Mouse (Mus musculus) heart, postnatal 36 days (tissue): ENCODE data around the gene Yy1. TPM values are rescaled to one million over a fixed set of nuclear protein-coding genes. Genes with fewer than 3 reads are reported as not detected.

ENCODE experiments used
- DNase-seq, 2 experiments: peaks; one replicate each; pipeline ENCODE4 v3.0.0; 2021 to 2022
- intact Hi-C: fragments of 180-260 bp; cut with DNase I; formaldehyde crosslinking; loops from one replicate; pipeline ENCODE4 v1.15.1; 2025
- total RNA-seq, 2 experiments: library from RNA; stranded (reverse); gene quantifications; 2 replicates each; pipeline ENCODE4 v1.2.3; 2021

Gene Yy1
- 10 to 100 TPM; 38.3 to 42.7 TPM for total RNA-seq

DNA sequence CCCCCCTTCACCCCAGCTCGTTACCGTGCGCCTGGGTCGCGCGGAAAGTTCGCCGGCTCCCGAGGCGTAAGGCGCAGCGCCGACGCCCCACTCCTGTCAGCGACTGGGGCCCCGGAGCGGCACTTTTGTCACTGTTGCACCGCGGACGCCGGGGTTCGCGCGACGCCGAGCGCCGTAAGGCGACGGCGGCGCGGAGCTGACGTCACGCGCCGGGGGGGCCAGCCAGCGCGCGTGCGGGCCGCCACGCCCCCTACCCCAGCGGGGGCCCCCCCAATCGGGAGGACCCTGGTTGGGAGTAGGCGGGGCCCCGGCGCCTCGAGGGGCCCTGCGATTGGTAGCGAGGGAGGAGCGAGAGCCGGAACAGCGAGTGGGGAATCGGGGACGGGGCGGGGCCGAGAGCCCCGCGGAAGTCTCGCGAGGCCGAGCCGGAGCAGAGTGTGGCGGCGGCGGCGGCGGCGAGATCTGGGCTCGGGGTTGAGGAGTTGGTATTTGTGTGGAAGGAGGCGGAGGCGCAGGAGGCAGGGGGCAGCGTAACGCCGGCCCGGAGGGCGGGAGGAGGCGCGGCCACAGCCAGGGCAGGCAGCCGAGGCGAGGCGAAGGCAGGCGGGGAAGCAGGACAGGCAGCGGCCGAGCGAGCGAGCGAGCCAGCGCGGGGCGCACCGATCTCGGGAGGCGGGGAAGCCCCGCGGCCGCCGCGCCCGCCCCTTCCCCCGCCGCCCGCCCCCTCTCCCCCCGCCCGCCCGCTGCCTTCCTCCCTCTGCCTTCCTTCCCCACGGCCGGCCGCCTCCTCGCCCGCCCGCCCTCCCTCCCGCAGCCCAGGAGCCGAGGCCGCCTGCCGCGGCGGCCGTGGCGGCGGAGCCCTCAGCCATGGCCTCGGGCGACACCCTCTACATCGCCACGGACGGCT is at the start of gene Yy1:
TSS of gene Yy1 (plus strand) at position 428 of the 907 bp plus-strand sequence.
- intact Hi-C loops: loop anchor here (5.0 to 10.0 kb wide), 3 partner anchors 35 to 608 kb away; partner anchors contain the start of genes Wars and Wdr25
- peak; percentile 96 to 99 for DNase-seq

DNA sequence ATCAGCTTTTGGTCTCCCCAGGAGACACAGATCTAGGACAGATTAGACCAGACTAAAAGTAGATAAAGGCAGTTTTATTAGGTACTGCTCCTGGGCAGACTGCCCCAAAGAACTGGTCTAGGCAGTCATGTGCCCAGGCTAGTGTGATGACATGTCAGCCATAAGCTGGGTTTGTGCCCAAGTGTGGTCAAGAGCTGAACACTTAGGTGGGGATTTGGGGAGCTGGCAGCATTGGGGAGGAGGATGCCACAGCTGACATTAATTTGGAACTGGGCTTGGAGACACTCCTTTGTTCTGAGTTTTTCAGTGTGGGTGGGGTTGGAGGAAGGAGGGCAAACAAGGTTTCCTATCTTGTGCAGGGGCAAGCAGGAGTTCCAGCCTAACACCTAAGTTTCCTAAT is 46.8 kb upstream of the Yy1 start:
- DNase-seq: no peak
- intact Hi-C loops: no loop called here

DNA sequence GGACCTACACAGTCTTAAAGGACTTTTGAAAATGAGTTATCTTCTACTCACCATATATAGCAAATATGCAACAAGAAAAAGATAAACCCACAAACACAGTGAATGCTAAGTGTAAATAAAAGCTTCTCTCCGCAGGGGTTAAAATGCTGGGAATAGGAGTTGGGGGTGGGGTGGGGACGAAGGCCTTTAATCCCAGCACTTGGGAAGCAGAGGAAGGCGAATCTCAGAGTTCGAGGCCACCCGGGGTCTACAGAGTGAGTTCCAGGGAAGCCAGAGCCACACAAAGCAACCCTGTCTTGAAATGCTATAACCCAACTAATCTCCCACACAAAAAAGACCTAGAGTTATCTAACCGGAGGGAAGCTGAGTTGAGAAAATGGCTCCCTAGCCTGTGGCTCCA is 43.8 kb upstream of the Yy1 start:
- no peak for DNase-seq
- intact Hi-C loops: no loop called here

DNA sequence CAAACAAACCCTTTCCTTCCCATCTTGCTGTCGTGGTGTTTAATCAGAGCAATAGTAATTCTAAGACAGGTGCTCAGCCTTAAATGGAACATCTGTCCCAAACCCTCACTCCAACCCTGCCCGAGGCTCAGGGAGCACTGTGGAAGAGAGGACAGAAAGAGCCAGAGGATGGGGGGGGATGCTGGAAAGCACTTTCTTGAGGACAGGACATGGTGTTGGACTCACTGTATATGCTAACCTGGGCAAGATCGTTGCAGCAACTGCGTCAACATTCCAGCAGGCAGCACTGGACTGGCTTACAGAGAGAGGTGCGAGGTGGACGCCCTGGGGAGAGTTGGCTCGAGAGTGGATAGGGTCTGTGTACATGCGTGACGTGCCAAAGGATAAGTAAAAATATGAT is 43.3 kb upstream of the Yy1 start:
- DNase-seq: no peak
- intact Hi-C loops: no loop called here

DNA sequence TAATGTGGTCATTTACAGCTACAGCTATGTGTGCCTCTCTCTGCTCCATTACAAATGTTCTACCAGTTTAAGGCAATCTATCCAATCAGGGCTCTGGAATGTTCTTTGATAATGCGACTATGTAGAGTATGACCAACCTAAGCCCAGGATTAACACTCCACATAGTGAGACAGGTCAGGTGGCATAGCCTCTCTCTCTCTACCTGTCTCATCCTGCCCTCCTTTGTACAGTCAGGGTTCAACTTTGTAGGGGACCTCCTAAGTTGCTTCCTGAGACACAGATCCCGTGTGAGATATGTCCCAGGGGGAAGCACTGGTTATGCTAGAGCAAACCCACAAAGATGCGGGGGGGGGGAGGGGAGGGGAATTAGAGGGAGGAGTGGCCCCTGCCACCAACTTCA is 42.5 kb upstream of the Yy1 start:
- intact Hi-C loops: no loop called here
- no peak for DNase-seq

DNA sequence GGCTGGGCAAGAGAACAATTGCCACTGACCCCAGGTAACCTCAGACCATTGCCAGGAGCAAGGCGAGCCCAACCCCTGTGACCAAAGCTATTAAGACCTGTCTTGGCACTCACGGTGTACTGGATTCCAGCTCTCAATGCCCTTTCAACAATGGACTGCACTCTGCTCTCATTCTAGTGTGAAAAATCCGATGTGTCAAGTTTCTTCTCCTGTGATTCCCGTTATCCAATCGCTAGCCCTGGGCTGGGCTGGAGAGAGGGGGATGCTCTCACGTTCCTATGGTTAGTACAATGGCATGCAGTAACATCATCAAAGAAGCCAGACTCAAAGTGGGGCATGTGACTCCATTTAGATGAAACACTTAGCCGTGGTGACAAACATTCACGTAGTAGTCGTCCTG is 41.0 kb upstream of the Yy1 start:
- intact Hi-C loops: no loop called here
- no peak for DNase-seq

DNA sequence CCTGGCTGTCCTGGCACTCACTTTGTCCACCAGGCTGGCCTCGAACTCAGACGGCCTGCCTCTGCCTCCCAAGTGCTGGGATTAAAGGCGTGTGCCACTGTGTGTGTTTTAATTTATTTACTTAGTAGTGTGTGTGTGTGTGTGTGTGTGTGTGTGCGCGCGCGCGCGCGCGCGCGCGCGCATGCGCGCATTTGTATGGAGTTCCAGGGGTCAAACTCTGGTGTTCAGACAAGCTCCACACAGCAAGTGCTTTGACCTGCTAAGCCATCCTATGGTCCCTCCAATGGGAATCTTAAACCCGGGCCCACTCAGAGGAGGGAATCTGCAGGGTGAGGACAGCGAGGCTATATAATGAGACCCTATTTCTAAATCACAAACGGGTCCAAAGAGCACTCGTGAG is 37.6 kb upstream of the Yy1 start:
- intact Hi-C loops: loop anchor here (5.0 kb wide), 5 partner anchors 37 to 213 kb away; partner anchors contain the start of gene Yy1
- no peak for DNase-seq

DNA sequence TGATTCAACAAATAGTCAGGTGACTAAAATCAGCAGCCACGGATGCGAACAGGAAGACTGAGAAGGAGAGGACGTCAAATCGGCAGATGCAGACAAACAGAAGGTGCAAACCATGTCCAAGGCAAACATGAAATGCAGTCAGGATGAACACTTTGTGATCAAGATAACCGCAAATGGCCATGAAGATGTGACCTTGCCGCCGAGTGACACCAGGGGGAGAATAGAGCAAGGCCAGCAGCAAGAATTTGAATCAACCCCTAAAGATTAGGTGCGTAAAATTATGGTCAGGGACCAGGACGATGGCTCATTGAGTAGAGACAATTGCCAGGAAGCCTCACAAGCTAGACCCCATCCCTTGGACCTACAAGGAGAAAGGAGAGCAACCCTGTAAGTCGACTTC is 36.2 kb upstream of the Yy1 start:
- no peak for DNase-seq
- intact Hi-C loops: loop anchor here (5.0 kb wide), 5 partner anchors 36 to 214 kb away; partner anchors contain the start of gene Yy1

DNA sequence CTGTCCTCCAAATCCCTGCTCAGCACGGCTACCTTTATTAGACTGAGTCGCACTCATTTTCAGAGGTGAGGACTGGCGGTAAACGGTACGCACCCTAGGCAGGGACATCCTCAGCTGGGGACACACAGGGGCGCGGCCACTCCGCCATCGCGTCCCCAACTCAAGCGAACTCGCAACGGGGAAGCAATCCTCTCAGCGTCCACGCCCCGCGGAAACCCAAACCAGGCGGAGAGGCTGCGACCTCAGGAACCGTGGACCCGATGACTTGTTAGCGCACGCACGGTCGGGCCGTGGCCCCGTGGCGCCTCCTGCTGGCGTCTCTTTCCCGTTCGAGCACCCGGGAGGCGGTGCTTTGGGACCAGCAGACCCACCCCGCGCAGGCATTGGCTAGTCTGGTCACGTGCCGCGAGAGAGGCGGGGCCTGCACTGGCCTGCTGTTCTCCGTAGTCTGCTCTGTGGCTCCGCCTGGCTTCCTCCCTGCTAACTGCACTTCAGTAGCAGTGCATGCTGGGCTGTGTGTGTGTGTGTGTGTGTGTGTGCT is 35.0 kb upstream of the Yy1 start:
- intact Hi-C loops: loop anchor here (1.0 to 5.0 kb wide), 6 partner anchors 35 to 215 kb away; partner anchors contain the start of gene Yy1
- DNase-seq: peak; percentile 96 to 99

DNA sequence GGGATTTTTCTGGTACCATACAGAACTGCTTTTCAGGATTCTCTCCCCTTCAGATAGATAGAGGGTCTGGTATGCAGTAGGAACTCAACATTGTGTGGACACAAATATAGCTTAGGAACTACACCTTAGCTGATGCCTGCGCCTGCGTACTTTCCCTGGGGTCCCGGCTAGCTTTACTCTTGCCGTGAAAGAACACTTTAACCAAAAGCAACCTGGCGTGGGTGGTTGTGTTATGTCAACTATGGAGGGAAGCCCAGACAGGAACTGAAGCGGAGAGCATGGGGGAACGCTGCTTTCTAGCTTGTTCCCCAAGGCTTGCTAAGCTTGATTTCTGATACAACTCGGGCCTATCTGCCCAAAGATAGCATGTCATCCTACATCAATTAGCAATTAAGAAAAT is 34.5 kb upstream of the Yy1 start:
- DNase-seq: no peak
- intact Hi-C loops: loop anchor here (1.0 to 5.0 kb wide), 6 partner anchors 34 to 216 kb away; partner anchors contain the start of gene Yy1

DNA sequence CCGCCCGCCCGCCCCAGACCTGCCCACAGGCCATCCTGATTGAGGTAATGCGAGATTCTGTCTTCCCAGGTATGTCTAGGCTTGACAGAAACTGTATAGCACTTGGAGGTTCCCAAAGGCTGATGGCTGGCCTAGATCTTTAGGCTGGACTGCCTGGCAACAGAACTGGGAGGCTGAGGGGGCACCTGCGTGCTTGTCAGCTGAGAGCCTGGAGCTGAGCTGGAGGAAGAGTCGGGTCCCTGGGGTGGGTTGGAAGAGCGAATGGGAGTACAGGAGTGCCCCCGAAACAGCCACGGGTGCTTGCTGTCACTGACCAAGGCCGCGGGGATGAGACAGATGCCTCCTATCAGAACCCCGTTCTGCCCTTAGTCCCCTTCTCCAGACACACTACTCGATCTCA is 34.1 kb upstream of the Yy1 start:
- intact Hi-C loops: loop anchor here (1.0 to 5.0 kb wide), 6 partner anchors 34 to 216 kb away; partner anchors contain the start of gene Yy1
- DNase-seq: no peak

DNA sequence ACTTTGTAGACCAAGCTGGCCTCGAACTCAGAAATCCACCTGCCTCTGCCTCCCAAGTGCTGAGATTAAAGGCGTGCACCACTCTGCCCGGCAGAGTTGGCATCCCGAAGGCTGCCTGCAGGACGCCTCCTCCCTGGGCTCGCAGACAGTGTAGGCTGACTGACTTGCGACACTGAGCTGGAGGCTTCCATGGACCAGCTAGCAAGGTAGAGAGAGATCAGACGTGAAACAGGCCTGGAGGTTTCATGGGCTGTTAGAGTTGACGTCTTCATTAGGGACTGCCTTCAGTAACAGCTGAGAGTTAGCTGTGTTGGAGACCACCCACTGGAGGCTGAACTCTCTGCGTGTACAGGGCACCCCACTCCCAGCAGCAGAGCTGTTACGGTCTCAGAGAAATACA is 33.5 kb upstream of the Yy1 start:
- DNase-seq: no peak
- intact Hi-C loops: loop anchor here (5.0 kb wide), 5 partner anchors 33 to 217 kb away; partner anchors contain the start of gene Yy1

DNA sequence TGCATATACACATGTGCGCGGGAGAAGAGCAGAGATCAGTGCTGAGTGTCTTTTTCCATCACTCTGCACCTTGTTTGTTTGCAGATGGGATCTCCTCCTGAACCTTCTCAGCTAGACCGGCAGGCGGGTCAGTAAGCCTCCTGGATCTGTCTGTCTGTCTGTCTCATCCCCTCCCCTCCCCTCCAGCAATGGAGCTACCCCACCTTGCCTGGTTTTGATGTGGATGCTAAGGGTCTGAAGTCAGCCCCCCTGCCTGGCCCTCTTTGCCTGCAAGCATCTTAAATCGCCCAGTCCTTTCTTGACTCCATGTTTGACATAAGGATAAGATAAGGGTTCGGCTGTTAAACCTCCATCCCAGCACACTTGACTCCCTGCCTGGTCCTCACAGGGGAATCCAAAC is 32.8 kb upstream of the Yy1 start:
- intact Hi-C loops: no loop called here
- no peak for DNase-seq

DNA sequence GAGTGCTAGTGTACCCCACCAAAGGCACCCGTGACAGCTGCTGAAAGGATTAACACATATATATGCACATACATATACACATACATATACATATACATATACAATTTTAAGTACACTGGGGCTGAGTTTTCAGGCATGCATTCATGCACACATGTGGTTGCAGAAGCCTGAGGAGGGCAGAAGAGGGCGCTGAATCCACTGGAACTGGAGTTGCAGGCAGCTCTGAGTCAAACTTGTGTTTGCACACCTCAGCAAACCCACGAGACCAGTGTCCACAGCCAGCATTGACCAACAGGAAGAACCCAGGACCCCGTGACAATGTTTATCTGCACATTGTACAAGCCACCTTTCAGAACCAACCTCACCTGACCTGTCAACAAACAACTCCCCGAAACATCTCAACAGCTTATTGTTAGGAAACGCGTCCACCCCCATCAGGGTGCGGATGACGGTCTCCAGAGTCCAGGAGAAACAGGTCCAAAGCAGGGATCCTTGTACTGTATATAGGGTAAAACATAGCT is 32.2 kb upstream of the Yy1 start:
- no peak for DNase-seq
- intact Hi-C loops: no loop called here

DNA sequence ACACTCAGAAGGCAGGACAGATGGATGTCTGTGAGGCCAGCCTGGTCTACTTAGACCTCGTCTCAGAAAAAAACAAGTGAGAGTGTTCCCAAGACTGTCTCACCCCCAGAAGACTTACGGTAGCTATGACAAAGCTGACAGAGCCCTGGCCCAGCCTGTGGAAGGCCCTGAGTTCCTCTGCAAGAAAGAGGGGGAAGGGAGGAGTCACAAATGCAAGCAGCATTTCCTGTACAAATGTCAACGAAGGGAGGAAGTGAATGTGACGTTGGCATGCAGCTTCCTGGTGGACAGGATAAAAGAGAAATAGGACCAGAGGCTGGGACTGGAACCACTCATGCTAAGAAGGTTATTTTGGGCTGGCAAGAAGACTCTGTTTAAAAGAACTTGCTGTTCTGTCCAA is 31.6 kb upstream of the Yy1 start:
- DNase-seq: peak in 1 of 2 experiments; percentile 30
- intact Hi-C loops: no loop called here

DNA sequence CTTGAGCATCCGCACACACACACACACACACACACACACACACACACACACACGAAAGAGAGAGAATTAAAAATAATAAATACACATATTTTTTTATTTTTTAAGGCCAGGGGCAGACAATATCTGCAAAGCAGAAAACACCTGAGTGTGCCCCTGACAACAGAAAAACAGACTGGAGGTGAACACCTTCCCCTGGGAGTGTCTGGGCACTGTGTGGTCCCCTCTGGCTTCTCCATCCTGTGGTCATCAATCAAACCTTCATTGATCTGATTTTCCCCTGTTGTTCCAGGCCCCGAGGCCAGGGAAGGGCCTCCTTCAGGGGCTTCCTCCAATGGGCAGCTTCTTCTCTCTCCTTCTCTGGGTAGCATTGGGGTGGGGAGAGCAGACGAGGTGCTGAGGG is 31.1 kb upstream of the Yy1 start:
- no peak for DNase-seq
- intact Hi-C loops: no loop called here

DNA sequence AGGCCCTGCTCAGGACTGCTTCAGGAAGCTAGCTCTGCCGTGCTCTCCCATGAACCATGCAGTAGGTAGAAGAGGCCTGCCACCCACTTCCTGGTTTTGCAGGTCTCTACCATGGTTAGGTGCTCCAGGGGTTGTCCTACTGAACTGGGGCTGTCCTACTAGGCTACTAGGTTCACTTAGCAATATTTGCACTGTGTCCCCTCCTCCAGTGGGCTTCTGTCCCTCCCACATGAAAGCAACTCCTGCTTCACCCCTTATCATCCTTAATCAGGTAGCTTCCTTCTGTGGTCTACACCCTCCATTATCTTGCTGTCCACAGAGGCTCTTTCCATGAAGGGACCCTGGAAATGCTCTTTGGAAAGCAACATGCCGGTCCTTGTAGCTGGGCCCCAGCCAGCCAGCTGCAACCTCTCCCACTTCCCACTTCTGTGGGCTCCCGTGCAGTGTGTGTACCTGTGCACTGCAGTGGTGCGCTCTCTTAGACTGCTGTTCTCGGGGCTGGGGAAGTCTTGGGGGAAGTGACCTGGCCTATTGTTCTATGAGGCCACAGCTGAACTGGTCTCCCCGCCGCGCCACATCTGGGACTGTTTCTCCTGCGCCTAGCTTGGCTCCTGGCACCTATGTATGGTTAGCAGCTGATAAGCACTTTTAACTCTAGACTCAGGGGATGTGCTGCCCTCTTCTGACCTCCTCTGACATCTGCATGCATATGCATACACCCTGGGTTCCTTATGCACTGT is 29.5 kb upstream of the Yy1 start:
- peak in 1 of 2 experiments; percentile 31 for DNase-seq
- intact Hi-C loops: no loop called here

DNA sequence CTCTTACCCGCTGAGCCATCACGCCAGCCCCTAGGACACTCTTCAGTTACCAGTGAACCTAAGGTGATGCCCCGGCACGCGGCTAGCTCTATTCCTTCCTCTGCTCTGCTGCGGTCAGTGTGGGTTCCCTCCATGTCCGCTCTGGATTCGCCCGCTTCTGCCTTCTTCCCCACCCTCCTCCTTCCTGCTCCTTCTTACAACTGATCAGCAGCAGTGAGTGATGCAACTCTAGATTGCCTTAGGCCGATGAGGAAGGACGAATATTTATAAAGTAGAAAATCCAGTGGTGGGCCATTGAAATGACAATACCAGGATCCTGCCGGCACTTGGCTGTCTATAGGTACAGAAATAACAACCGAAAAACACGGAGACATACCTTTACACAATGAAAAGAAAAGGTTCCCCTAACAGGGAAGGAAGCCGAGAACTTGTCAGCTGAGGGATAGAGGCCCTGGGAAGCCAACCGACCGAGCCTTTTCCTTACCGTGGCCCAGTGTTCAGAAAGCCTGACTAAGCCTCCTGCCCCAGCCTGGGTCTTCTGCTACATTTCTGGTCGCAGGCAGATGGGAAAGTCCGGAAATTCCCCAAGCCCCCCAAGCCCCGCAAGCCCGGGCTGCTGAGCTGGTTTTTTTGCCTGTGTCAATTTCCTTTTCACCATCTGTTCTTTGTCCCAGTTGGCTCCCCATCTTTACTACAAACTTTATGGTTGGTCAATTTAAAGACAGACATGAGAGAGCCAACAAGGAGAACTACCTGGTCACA is 27.7 kb upstream of the Yy1 start:
- intact Hi-C loops: no loop called here
- peak; percentile 28 to 44 for DNase-seq

DNA sequence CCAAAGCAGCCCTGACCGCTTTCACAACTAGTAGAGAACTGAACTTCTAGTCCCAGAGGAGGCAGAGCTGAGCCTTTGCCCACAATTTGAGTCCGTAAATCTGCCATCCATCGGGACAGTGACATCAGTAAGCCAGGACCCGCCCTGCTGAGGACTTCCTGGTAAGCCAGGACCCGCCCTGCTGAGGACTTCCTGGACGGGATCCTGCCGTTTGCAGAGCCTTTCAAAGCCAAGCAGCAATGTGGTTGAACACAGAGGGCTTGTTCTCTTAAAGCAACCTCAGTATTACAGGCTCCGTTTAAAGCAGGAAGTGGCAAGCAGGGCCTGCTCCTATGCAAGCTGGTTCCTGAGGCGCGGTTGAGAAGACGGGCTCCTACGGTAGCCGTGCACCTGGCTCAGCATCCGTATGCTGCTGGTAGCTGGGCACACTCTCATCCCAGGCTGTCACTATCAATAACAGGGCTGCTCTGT is 27.0 kb upstream of the Yy1 start:
- intact Hi-C loops: loop anchor here (1.0 kb wide), 1 partner anchor 25 kb away; no protein-coding TSS in a partner anchor
- DNase-seq: peak; percentile 79 to 80

DNA sequence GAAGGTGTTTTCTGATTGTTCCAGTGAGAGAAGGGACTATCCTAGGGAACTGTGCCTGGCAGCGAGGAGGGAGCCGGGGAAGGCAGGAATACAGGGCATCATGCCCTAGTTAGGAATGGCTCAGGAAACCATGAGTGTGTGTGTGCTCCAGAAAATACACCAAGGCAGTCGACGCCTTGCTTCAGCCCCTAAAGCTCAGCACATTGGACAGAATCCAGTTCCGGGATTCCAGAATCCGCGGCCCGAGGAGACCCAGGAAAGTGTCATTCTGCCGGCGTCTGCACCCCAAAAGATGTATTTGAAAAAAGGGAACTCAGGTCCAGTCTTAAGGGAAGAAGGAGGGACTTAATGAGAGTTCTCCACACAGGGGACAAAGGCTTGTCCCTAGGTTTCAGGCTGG is 26.5 kb upstream of the Yy1 start:
- intact Hi-C loops: loop anchor here (1.0 kb wide), 1 partner anchor 24 kb away; no protein-coding TSS in a partner anchor
- peak; percentile 32 to 39 for DNase-seq
